Comparison of ENCODE assay signal across 8 mouse cellular contexts in the genomic region with DNA sequence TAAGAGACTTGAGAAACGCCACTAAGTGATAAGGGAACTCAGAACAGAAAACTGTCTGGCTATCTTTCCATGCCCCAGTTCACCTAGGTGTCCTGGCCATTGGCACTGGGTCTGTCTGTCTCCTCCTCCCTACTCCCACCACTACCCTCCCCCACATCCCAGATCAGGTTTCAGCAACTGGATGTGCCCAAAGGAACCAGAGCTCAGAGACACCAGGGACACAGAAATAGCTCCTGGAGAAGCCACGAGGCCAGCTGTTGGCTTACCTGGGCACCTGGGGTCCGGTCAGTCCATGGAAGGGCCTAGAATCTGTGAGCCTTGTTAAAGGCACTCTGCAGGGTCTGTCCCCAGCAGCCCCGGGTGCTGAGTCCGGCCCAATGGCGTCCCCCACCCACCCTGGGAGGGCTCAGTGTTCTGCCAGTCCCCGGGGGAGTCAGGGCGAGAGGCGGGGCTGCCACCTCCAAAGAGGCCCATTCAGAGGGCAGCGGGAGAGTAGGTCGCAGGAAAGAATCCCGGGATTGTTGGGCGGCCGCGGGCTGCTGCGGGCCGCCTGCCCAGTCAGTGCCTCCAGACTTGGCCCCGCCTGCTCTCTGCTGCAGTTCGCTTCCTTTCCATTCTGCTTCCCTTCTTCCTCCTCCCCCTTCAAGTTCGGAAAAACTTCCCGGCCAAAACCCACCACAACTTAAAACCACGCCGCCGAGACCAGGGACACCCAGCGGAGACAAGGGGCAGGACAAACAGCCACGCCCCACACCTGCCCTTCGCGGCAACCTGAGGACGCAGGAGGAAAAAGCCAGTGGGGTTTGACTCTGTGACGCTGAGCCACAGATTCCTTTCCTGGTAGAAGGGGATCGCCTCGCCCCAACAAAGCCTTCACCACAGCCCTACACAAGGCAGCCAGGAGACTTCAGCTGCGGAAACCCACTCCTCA.
A peak's percentile ranks its signal among the peaks of the same experiment; 100 is the strongest.
DNase-seq lines count a peak whose midpoint lies in the region; ATAC-seq and TF ChIP-seq lines count a peak whose summit lies in the region.

No protein-coding gene starts in this region.

- in situ Hi-C loops in Patski (cut with MboI; ENCODE audit: low pct_unique_long_range_greater_than_20kb): no loop called here

- H3K27ac ChIP-seq in gastrocnemius, adult 2 months: peak overlapping the region; percentile 94
- peak overlapping the region; percentile 74 for H3K27ac ChIP-seq in hindbrain, embryonic 13.5 days
- H3K27ac ChIP-seq in lung, postnatal 0 days (ENCODE audit: low read length): peak overlapping the region; percentile 90

- CTCF ChIA-PET in Patski (lab: Charles Lee): interaction anchor here (0.8 to 2.3 kb wide), 8 partner anchors 10 to 60 kb away, joined by 3 to 6 read pairs (median 4); no protein-coding TSS in a partner anchor

- POLR2A ChIA-PET in Patski (lab: Charles Lee): interaction anchor here (0.6 to 2.1 kb wide), 4 partner anchors 23 to 63 kb away, joined by 3 to 6 read pairs (median 3); no protein-coding TSS in a partner anchor

- no peaks in the 10 kb centered on the region for H3K27me3 ChIP-seq in Patski
- H3K27me3 ChIP-seq in hindbrain, embryonic 13.5 days: peaks cover 16% of the 10 kb centered on the region
- H3K27me3 ChIP-seq in lung, postnatal 0 days (replicated peaks; ENCODE audit: insufficient read depth, low read length): no peaks in the 10 kb centered on the region

- TF ChIP-seq CTCF in Patski (IDR thresholded peaks at IDR 0.05): no peak
- peak; percentile 25 for TF ChIP-seq CTCF in gastrocnemius, adult 2 months (IDR thresholded peaks at IDR 0.05)
- peak; percentile 42 for TF ChIP-seq CTCF in lung, postnatal 0 days (IDR thresholded peaks at IDR 0.05)

- peak overlapping the region; percentile 82 for H3K4me2 ChIP-seq in hindbrain, embryonic 13.5 days
- H3K4me2 ChIP-seq in lung, postnatal 0 days (replicated peaks; ENCODE audit: low read depth, low read length): peak overlapping the region; percentile 78

- no peaks in the 10 kb centered on the region for H3K36me3 ChIP-seq in hindbrain, embryonic 13.5 days
- H3K36me3 ChIP-seq in lung, postnatal 0 days (ENCODE audit: insufficient read depth, low read length): no peaks in the 10 kb centered on the region

- H3K4me3 ChIP-seq in gastrocnemius, adult 2 months: peak overlapping the region; percentile 82
- peak overlapping the region; percentile 45 for H3K4me3 ChIP-seq in hindbrain, embryonic 13.5 days
- peak overlapping the region; percentile 45 for H3K4me3 ChIP-seq in lung, postnatal 0 days (ENCODE audit: low read depth, low read length)

- peak; percentile 93 for ATAC-seq in Patski
- peak; percentile 73 for ATAC-seq in common myeloid progenitor, adult 5-6 weeks (replicated peaks; ENCODE audit: low read depth, poor library complexity, severe bottlenecking)
- peak; percentile 88 for ATAC-seq in hindbrain, embryonic 13.5 days (ENCODE audit: low FRiP score)
- ATAC-seq in lung, postnatal 0 days: peak; percentile 83

- no peak for TF ChIP-seq EP300 in lung, postnatal 0 days (IDR thresholded peaks at IDR 0.05)

- no peak for DNase-seq in Patski (ENCODE audit: low read depth, low spot score)
- peak; percentile 80 for DNase-seq in gastrocnemius, adult 2 months
- DNase-seq in left cerebral cortex, adult 11 months (ENCODE audit: low spot score): peak; percentile 58
- DNase-seq in lung, postnatal 0 days (ENCODE audit: low spot score): peak; percentile 92
- peak; percentile 73 for DNase-seq in ovary, postnatal 36 days (ENCODE audit: low spot score)
- peak; percentile 68 for DNase-seq in yolk sac, embryonic 10.5 days (ENCODE audit: low spot score)

- peaks cover 28% of the 10 kb centered on the region for H3K4me1 ChIP-seq in hindbrain, embryonic 13.5 days (replicated peaks)
- peaks cover 46% of the 10 kb centered on the region for H3K4me1 ChIP-seq in lung, postnatal 0 days (ENCODE audit: insufficient read depth, low read depth, low read length)

- peak overlapping the region; percentile 67 for H3K9ac ChIP-seq in hindbrain, embryonic 13.5 days
- peak overlapping the region; percentile 55 for H3K9ac ChIP-seq in lung, postnatal 0 days (replicated peaks; ENCODE audit: low read depth)

- no peaks in the 10 kb centered on the region for H3K9me3 ChIP-seq in hindbrain, embryonic 13.5 days
- no peaks in the 10 kb centered on the region for H3K9me3 ChIP-seq in lung, postnatal 0 days (ENCODE audit: low read length)

- 2% methylated on average over 33 of the region's 33 CpGs for WGBS in hindbrain, embryonic 13.5 days
- WGBS in lung, postnatal 0 days: 1% methylated on average over 25 of the region's 33 CpGs

- intact Hi-C loops in gastrocnemius, adult 2 months (cut with DNase I): loop anchor here (5.0 kb wide), 2 partner anchors 41 to 54 kb away; no protein-coding TSS in a partner anchor
